Mouse (Mus musculus) heart, embryonic 14.5 days (tissue): Measurements from ENCODE around the gene Endod1. TPM values are rescaled to one million over a fixed set of nuclear protein-coding genes. Genes with fewer than 3 reads are reported as not detected.

Experiments
- ATAC-seq: fragments of 200-750 bp; cut with Nextera tagmentation; 2 replicates; pipeline ENCODE4 v1.8.0; 2017; ENCODE audit warnings: low read depth, moderate TSS enrichment; ENCODE audit not compliant: insufficient number of reproducible peaks, insufficient read depth, low FRiP score
- H3K27ac ChIP-seq, 2 experiments: fragments of 200-500 bp in 1 of 2; fragments of 300-500 bp in 1 of 2; sonication (generic) in 1 of 2; replicated peaks in 1 of 2; 2 replicates each; pipeline ENCODE4 v1.5.1; 2012 to 2014; ENCODE audit warnings: low read depth in 2 of 2, low read length in 2 of 2, control low read depth in 1 of 2, mild to moderate bottlenecking in 1 of 2, mixed read lengths in 1 of 2; ENCODE audit not compliant: control insufficient read depth in 1 of 2, insufficient read depth in 1 of 2
- H3K27me3 ChIP-seq: fragments of 300-500 bp; sonication (generic); 2 replicates; pipeline ENCODE4 v1.6.1; 2014; ENCODE audit warnings: mild to moderate bottlenecking, low read length, control low read depth; ENCODE audit not compliant: control insufficient read depth, insufficient read depth
- H3K36me3 ChIP-seq: fragments of 300-500 bp; sonication (generic); 2 replicates; pipeline ENCODE4 v1.6.1; 2014; ENCODE audit warnings: mild to moderate bottlenecking, control low read depth, low read length, mixed read lengths; ENCODE audit not compliant: control insufficient read depth, insufficient read depth
- H3K4me1 ChIP-seq, 2 experiments: fragments of 200-500 bp in 1 of 2; fragments of 300-500 bp in 1 of 2; sonication (generic) in 1 of 2; 2 replicates each; pipeline ENCODE4 v1.6.1; 2012 to 2014; ENCODE audit warnings: low read length in 2 of 2, control low read depth in 1 of 2, mixed read lengths in 1 of 2; ENCODE audit not compliant: control insufficient read depth in 2 of 2, insufficient read depth in 2 of 2
- H3K4me2 ChIP-seq: fragments of 300-500 bp; sonication (generic); 2 replicates; pipeline ENCODE4 v1.6.1; 2014; ENCODE audit warnings: mild to moderate bottlenecking, low read length
- H3K4me3 ChIP-seq, 2 experiments: fragments of 200-500 bp in 1 of 2; fragments of 300-500 bp in 1 of 2; sonication (generic) in 1 of 2; 2 replicates each; pipeline ENCODE4 v1.5.1; 2012 to 2014; ENCODE audit warnings: low read length in 2 of 2, mild to moderate bottlenecking in 2 of 2, control low read depth in 1 of 2, low read depth in 1 of 2, moderate library complexity in 1 of 2; ENCODE audit not compliant: control insufficient read depth in 1 of 2, insufficient read depth in 1 of 2
- H3K9ac ChIP-seq: fragments of 300-500 bp; sonication (generic); 2 replicates; pipeline ENCODE4 v1.6.1; 2014; ENCODE audit warnings: mild to moderate bottlenecking, low read length
- H3K9me3 ChIP-seq: fragments of 300-500 bp; sonication (generic); 2 replicates; pipeline ENCODE4 v1.6.1; 2016; ENCODE audit warnings: low read length, control low read depth; ENCODE audit not compliant: control insufficient read depth
- WGBS: fragments of 180-500 bp; shearing (Covaris S2); extraction: QIAGEN DNeasy Blood & Tissue Kit; methylation state at CpG from one replicate; pipeline ENCODE4 v1.1.7; 2014; 5-methylcytosine and 5-hydroxymethylcytosine counted together
- polyA plus RNA-seq: library from polyadenylated mRNA; unstranded; fragments of >200 nt; fragmentation: Nextera tagmentation; extraction: Ambion mirVana; gene quantifications from 2 replicates; pipeline ENCODE4 v1.2.1, GENCODE M21; 2014

The Endod1 gene
- polyA plus RNA-seq, 1 experiment from 2014 or later: 8.7 TPM

DNA sequence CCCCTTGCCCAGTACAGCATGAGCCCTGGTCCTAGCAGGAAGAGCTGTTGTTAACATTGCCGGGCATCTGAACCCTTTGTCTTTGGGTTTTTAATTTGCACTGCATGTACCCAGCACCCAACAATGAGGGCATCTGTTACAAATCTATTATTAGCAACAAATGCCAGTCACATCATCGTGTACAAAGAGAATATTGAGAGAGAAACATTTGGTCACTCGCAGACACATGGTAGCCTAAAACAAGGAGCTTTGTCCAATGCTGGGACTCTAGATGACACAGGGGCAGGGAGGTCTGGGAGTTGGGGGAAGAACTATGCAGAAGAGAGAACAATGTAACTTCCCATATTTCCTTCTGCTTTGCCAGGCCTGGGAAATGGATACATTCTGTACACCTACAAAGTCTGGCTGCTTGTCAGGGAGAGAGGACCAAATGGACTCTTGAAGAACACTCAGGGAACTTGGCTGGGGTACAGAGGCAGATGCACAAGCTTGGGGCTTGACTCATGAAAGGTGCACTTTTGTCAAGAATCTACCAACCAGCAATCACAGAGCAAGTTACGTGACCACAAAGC, 7.8 kb upstream of the Endod1 start:
- 65% methylated on average over 4 of the region's 4 CpGs for WGBS
- H3K9me3 ChIP-seq: no peaks in the 10 kb centered on the region
- no peak overlapping the region for H3K4me3 ChIP-seq
- no peak for ATAC-seq
- no peaks in the 10 kb centered on the region for H3K4me1 ChIP-seq
- no peak overlapping the region for H3K4me2 ChIP-seq
- no peaks in the 10 kb centered on the region for H3K36me3 ChIP-seq
- no peaks in the 10 kb centered on the region for H3K27me3 ChIP-seq
- H3K9ac ChIP-seq: no peak overlapping the region
- no peak overlapping the region for H3K27ac ChIP-seq

GRCm38 (mm10) chr9:14388001-14388400, 6.7 kb upstream of the Endod1 start:
- no peaks in the 10 kb centered on the region for H3K27me3 ChIP-seq
- ATAC-seq: no peak
- H3K9ac ChIP-seq: no peak overlapping the region
- H3K27ac ChIP-seq: no peak overlapping the region
- H3K9me3 ChIP-seq: no peaks in the 10 kb centered on the region
- no peaks in the 10 kb centered on the region for H3K36me3 ChIP-seq
- no peaks in the 10 kb centered on the region for H3K4me1 ChIP-seq
- no peak overlapping the region for H3K4me2 ChIP-seq
- H3K4me3 ChIP-seq: no peak overlapping the region
- 84% methylated on average over 1 of the region's 1 CpGs for WGBS

DNA sequence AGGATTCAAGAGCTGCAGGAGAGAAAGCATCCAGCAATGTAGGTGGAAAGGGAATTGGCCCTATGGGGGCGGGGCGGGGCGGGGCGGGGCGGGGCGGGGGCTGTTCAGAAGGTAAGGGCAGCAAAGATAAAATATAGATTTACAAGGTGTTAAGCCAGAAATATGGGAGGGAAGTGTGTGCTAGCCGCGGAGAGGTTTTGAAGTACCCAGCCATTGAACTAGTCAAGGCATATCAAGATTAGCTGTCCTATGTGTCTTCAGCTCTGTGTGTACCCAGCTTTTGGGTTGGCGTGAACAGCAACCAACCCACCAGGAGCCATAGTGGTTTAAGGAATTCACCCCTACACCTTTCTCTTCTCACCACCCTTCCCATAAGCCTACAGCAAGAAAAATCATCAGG, 5.5 kb upstream of the Endod1 start:
- no peak for ATAC-seq
- Histone ChIP-seq H3K9me3 (no peaks in the 10 kb centered on the region), H3K36me3 (no peaks in the 10 kb centered on the region), H3K27ac (no peak overlapping the region), H3K9ac (no peak overlapping the region), H3K4me3 (no peak overlapping the region), H3K4me2 (no peak overlapping the region), H3K27me3 (no peaks in the 10 kb centered on the region), H3K4me1 (peaks cover under 1 to 6% of the 10 kb centered on the region in 2 experiments; a peak in 3 of 4 replicates)
- 69% methylated on average over 9 of the region's 9 CpGs for WGBS

GRCm38 (mm10) chr9:14385665-14386064, 4.4 kb upstream of the Endod1 start:
- Histone ChIP-seq H3K27ac (no peak overlapping the region), H3K9me3 (no peaks in the 10 kb centered on the region), H3K4me1 (peaks cover 3 to 10% of the 10 kb centered on the region in 2 experiments; a peak in 3 of 4 replicates), H3K9ac (no peak overlapping the region), H3K27me3 (no peaks in the 10 kb centered on the region), H3K36me3 (no peaks in the 10 kb centered on the region), H3K4me2 (no peak overlapping the region), H3K4me3 (no peak overlapping the region)
- 75% methylated on average over 8 of the region's 8 CpGs for WGBS
- ATAC-seq: no peak

- Histone ChIP-seq H3K27ac (no peak overlapping the region), H3K9ac (no peak overlapping the region), H3K4me1 (peaks cover 7 to 15% of the 10 kb centered on the region in 2 experiments; a peak in 3 of 4 replicates), H3K36me3 (no peaks in the 10 kb centered on the region), H3K27me3 (no peaks in the 10 kb centered on the region), H3K9me3 (no peaks in the 10 kb centered on the region), H3K4me2 (no peak overlapping the region), H3K4me3 (no peak overlapping the region)
- 84% methylated on average over 4 of the region's 4 CpGs for WGBS
- no peak for ATAC-seq
Measured at GRCm38 (mm10) chr9:14383186-14383920, 2.0 kb upstream of the Endod1 start.

GRCm38 (mm10) chr9:14382256-14382791, 1.0 kb upstream of the Endod1 start:
- H3K4me1 ChIP-seq: peaks cover 7 to 15% of the 10 kb centered on the region in 2 experiments; a peak in 3 of 4 replicates

GRCm38 (mm10) chr9:14380386-14381285, 671 bp downstream of the Endod1 start:
- Histone ChIP-seq H3K27ac (peak overlapping the region; percentile 37 to 63; a peak in 3 of 4 replicates), H3K4me1 (peaks cover 7 to 15% of the 10 kb centered on the region in 2 experiments; a peak in 3 of 4 replicates), H3K4me2 (peak overlapping the region; percentile 98), H3K9ac (peak overlapping the region; percentile 76), H3K36me3 (no peaks in the 10 kb centered on the region), H3K27me3 (no peaks in the 10 kb centered on the region), H3K9me3 (no peaks in the 10 kb centered on the region), H3K4me3 (peak overlapping the region; percentile 55 to 58)
- WGBS: under 1% methylated on average over 66 of the region's 76 CpGs
- ATAC-seq: peak; percentile 93

More at GRCm38 (mm10) chr9:14382256-14382791, 1.0 kb upstream of the Endod1 start:
- H3K36me3 ChIP-seq: no peaks in the 10 kb centered on the region
- peak overlapping the region; percentile 98 for H3K4me2 ChIP-seq
- 0 out of 4 replicates have a peak overlapping the region, but pooled peaks of 1 of the 2 experiments have one; percentile 63 for H3K27ac ChIP-seq
- H3K9ac ChIP-seq: no peak overlapping the region
- WGBS: 71% methylated on average over 5 of the region's 5 CpGs
- H3K9me3 ChIP-seq: no peaks in the 10 kb centered on the region
- H3K4me3 ChIP-seq: no peak overlapping the region
- no peaks in the 10 kb centered on the region for H3K27me3 ChIP-seq
- no peak for ATAC-seq
